Mouse (Mus musculus): ENCODE data around the gene Nol4l.

The Nol4l gene

GRCm38 (mm10) chr2:153483118-153483983 lies 46.4 kb downstream of the Nol4l start:
- DNase-seq (ENCODE audit: low spot score in 2 of 2), result peak in 1 of 2 experiments; percentile 63

DNA sequence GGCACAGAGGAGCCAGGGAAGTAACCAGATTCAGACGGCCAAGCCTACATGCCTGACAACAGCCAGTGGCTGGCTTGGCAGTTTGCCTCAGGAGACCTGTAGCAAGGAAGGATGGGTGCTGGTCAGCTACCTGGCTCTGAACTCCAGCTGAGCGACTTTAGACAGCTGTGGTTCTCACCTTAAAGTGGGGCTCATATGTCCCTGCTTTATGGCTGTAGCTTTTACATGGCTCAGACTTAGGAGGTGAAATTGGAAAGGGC lies 48.0 kb downstream of the Nol4l start:
- DNase-seq (ENCODE audit: low spot score in 2 of 2), result no peak

DNA sequence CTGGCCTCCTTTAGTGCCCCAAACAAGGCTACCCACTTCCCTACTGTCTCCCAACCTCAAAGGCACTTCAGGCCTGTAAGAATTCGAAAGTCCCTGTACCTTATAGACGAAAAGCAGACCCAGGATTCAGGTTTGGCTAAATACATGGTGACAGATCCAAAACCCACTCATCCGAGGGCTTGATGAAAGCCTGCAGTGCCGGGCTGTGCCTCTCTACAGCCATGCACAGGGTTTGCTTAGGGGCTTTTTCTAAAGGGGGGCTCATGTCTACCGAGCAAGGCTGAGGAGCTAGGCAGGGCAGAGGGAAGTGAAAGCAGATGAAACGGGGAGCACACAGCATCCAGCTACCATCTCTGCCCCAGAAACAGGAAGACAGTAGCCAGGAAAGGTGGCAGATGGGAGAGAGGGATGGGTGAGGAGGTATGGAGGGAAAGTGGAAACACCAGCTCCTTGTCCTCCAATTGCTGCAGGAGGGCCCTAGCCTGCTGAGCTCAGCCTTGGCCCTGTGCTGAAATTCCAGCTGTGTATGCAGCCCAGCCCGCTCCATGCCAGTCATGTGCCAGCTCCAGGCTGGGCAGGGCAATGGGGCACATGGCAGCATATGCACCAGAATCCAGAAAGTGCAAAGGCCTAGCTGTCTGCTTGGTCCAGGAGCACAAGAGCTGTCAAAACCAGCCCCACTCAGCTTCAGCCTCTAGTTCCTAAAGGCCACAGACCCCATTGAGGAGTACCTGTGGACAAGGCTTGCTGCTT lies 48.5 kb downstream of the Nol4l start:
- DNase-seq (ENCODE audit: low spot score in 2 of 2), result no peak

GRCm38 (mm10) chr2:153479486-153479885 lies 50.3 kb downstream of the Nol4l start:
- DNase-seq (ENCODE audit: low spot score in 2 of 2), result no peak

DNA sequence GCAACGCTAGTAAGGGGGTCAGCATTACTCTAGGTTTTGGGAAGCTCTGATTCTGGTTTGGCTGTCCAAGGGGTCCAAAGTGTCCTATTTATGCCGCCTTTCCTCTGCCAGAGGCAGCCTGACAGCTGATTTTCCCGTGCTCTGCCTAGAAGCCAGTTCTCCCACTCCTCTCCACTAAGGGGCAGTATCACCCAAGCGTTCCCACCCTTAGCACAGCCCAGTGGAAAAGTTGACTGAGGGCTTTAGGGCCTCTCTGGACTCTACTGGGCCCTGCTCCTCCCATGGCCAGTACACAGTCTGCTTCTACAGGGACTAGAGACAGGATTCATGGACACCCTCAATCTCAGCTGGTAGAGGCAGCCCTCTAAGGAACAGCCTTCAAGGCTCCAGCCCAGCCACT lies 51.2 kb downstream of the Nol4l start:
- DNase-seq (ENCODE audit: low spot score in 2 of 2), result peak; percentile 80 to 83

DNA sequence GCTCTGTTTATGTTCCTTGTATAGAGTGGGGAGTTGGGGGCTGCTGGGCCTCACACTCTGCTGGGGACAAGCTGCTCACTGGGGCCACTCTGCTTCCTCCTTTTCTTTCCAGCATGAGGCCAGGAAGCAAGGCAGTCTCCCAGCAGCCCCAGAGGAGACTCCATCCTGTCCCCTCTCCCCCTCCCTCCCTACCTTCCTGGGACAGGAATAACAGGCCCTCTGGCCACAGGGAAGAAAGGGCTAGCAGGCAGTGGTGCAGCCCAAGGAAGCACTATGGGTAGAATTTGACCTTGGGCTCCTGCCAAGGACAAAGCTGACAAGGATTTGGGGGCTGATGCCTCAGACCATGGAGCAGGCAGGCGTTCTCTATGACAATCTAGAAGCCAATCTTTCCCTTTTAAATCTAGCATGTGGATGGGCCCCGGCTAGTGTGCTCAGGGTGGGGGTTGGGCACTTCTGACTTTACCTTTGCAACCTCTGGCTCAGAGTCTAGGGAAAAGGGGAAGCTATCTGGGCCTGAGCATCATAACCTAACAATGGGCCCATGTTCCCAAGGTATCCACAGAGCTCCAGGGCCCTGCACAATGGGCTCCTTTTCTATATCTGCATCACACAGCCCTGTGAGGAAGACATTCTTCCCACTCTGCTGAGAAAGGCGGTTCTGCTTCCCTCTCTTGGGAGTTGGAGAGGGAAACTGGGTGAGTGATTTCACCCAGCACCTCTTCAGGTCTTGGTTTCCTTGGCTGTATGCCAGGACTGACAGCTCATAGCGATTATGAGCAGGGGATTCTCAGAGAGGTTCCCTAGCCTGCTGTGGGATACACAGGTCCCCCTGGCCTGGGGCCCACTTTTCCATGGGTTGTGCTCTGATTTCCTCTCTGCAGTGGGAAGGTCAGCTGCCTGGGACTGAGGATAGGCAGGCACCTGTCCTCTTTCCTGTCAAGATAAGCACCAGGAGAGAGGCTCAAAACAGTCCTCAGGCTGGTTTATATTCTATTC lies 54.4 kb downstream of the Nol4l start:
- peak in 1 of 2 experiments; percentile 68 for DNase-seq (ENCODE audit: low spot score in 2 of 2)

- DNase-seq (ENCODE audit: low spot score in 2 of 2), result no peak
These were observed 58.8 kb downstream of the Nol4l start for GRCm38 (mm10) chr2:153470983-153471382.

DNA sequence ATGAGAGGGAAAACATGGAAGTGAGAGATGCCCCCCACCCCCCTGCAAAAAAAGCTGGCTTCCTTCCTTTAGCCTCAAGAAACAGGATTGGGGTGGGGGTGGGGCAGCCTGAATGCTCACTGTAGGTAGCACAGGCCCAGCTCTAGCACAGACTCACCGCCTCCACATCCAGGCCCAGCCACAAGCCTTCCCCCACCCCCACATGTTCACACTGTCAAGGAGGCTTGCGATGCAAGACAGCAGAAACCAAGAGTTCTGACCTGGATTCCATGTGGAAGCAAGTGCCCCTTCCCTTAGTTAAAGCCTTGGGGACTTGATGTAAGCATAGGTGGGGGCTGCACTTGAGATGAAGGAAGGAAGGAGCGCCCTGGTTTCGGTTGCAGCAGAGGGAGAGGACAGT lies 60.0 kb downstream of the Nol4l start:
- peak in 1 of 2 experiments; percentile 59 for DNase-seq (ENCODE audit: low spot score in 2 of 2)

DNA sequence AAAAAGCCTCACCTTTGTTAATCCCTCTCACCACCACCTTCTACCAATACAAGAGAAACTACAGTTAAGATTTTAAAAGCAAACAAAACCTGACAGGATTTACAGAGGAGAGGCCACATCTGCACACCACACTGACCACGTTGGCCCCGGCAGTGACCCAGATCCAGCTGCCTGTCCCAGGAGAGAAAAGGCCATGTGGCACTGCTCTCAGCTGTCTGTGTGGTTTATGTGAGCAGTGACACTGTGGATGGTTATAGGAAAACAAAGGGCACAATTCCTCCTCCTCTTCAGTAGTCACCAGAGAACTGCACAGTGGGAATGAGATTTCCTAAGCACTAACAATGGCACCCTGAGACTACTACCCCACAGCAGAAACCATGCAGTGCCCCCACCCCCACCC lies 60.5 kb downstream of the Nol4l start:
- DNase-seq (ENCODE audit: low spot score in 2 of 2), result no peak

GRCm38 (mm10) chr2:153467372-153467771 lies 62.4 kb downstream of the Nol4l start:
- DNase-seq (ENCODE audit: low spot score in 2 of 2), result no peak

GRCm38 (mm10) chr2:153463257-153463656 lies 66.5 kb downstream of the Nol4l start:
- no peak for DNase-seq (ENCODE audit: low spot score in 2 of 2)

DNA sequence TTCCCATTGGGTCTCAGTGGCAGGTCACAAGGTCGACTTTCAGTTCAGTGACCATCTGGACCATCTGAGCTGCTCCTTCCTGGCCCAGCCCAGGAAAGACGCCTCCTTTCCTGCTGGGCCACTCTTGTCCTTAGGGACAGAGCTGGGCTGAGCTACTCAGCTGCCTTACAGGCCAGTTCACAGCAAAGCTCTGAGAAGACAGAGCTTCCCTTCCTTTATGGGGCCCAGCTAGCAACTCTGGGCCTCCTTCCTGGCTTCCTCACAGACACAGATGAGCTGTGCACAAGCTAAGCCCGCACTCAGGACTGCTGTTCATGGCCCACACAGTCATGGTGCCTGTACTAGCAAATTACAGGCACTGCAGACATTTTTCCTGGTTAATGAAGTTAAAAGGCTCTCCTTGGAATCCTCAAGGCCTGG lies 71.7 kb downstream of the Nol4l start:
- DNase-seq (ENCODE audit: low spot score in 2 of 2), result no peak

- DNase-seq (ENCODE audit: low spot score in 2 of 2), result no peak
These were observed 72.3 kb downstream of the Nol4l start for GRCm38 (mm10) chr2:153457467-153457866.

DNA sequence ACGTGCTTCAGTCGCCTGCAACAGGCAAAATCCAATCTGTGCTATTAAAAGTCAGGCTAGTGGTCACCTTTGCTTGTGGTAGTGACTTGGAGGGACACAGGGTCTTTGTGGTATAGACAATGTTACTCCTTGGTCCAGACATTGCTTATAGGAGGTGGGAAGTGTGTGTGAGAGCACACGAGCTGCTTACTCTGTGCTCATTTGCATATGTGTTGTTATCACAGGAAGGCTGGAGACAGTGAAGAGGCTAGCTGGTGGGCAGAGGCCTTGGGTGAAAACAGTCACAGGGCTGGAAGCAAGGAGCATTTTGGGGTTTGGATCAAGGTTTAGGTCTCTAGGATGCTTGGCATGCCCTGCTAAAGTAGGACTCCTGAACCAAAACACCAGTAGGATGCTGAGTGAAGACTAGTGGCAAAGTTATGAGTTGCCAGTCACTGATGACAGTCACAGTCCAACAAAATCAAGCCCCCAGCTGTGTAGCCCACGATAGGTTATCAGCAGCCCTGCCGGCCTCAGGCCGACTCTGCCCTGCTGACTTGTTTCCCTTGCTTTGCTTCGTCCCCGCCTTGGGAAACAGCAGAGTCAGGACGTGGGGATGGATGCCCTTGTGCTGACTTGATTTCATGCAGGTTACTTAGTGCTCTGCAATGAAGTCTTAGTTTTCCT lies 74.8 kb downstream of the Nol4l start:
- no peak for DNase-seq (ENCODE audit: low spot score in 2 of 2)

- DNase-seq (ENCODE audit: low spot score in 2 of 2), result no peak
These were observed 75.6 kb downstream of the Nol4l start for GRCm38 (mm10) chr2:153453961-153454759.

DNA sequence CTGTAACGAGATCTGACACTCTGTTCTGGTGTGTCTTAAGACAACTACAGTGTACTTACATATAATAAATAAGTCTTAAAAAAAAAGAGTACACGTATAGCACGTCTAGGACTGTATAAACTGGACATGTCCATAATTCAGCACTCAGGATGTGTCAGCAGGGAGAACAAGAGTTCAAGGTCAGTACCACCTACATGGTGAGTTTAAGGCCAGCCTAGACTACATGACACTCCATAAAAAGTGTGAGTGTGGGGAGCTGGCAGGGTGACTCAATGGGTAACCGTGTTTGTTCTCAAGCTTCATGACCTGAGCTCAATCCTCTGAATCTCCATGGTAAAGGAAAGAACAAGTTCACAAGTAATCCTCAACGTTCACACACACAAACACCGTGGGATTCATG lies 81.3 kb downstream of the Nol4l start:
- DNase-seq (ENCODE audit: low spot score in 2 of 2), result no peak

GRCm38 (mm10) chr2:153447719-153448118 lies 82.1 kb downstream of the Nol4l start:
- DNase-seq (ENCODE audit: low spot score in 2 of 2), result no peak

GRCm38 (mm10) chr2:153446476-153446875 lies 83.3 kb downstream of the Nol4l start:
- DNase-seq (ENCODE audit: low spot score in 2 of 2), result no peak

- DNase-seq (ENCODE audit: low spot score in 2 of 2), result peak; percentile 67 to 80
These were observed 83.8 kb downstream of the Nol4l start for GRCm38 (mm10) chr2:153446017-153446408.
